Mouse (Mus musculus): ENCODE results near the gene Lrrfip1.

DNA sequence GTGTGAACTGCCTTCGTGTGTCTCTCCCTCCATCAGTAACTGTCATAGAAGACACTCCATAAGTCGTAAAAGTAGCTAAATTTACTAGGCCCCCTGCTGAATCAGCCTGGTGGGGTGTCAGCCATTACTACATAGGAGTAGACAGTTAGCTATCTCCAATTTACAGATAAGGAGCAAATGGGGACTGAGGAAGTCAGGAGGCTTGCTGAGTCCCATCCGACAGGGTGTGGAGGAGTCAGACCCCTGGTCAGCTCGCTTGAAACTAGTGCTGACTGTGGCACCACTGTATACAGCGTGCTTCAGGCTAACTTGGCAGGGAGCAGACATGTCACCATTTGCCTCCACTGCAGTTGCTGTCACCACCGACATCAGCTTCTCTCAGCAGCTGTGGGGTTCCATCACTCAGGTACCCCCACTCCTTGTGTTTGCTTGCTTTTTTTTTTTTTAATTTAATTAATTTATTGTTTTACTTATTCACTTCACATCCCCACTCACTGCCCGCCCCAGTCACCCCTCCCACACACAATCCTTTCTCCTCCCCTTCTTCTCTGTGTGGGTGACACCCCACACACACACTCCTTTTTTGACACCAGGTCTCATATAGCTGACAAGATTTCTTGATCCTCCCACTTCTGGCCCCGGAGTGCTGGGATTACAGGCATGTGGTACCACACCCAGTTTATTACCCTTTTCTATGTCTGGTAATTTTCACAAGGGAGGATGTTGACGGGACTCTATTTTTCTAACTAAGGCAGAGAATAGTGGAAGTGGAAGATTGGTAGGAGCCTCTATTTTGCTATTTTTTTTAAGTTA is 61.5 kb downstream of the Lrrfip1 start:
- no peak for TF ChIP-seq FLI1 (IDR thresholded peaks at IDR 0.05; ENCODE audit: low read length)
- no peak for TF ChIP-seq GATA1 (IDR thresholded peaks at IDR 0.05; ENCODE audit: borderline replicate concordance, low read length)

Measured in megakaryocyte, embryonic 14.5 days (primary cell).